Mouse (Mus musculus) liver, embryonic 12.5 days (tissue): Measurements from ENCODE around the gene Btbd9. TPM values are rescaled to one million over a fixed set of nuclear protein-coding genes. Genes with fewer than 3 reads are reported as not detected.

Experiments
- ATAC-seq: fragments of 200-750 bp; cut with Nextera tagmentation; 2 replicates; pipeline ENCODE4 v1.8.0; 2017; ENCODE audit warnings: moderate number of reproducible peaks, mild to moderate bottlenecking, moderate library complexity
- H3K27ac ChIP-seq: fragments of 300-500 bp; sonication (generic); 2 replicates; pipeline ENCODE4 v1.5.1; 2016; ENCODE audit warnings: mild to moderate bottlenecking
- H3K27me3 ChIP-seq: fragments of 300-500 bp; sonication (generic); replicated peaks from 2 replicates; pipeline ENCODE4 v1.6.1; 2016; ENCODE audit warnings: mild to moderate bottlenecking, moderate library complexity
- H3K36me3 ChIP-seq: fragments of 300-500 bp; sonication (generic); 2 replicates; pipeline ENCODE4 v1.6.1; 2016; ENCODE audit warnings: mild to moderate bottlenecking, moderate library complexity
- H3K4me1 ChIP-seq: fragments of 300-500 bp; sonication (generic); 2 replicates; pipeline ENCODE4 v1.6.1; 2016
- H3K4me2 ChIP-seq: fragments of 300-500 bp; sonication (generic); 2 replicates; pipeline ENCODE4 v1.6.1; 2016; ENCODE audit warnings: mild to moderate bottlenecking, moderate library complexity
- H3K4me3 ChIP-seq: fragments of 300-500 bp; sonication (generic); 2 replicates; pipeline ENCODE4 v1.5.1; 2016; ENCODE audit warnings: mild to moderate bottlenecking, moderate library complexity
- H3K9ac ChIP-seq: fragments of 300-500 bp; sonication (generic); 2 replicates; pipeline ENCODE4 v1.6.1; 2016; ENCODE audit warnings: mild to moderate bottlenecking, moderate library complexity
- H3K9me3 ChIP-seq: fragments of 300-500 bp; sonication (generic); replicated peaks from 2 replicates; pipeline ENCODE4 v1.6.1; 2016; ENCODE audit warnings: mild to moderate bottlenecking, moderate library complexity
- WGBS: fragments of 180-500 bp; shearing (Covaris S2); methylation state at CpG from one replicate; pipeline ENCODE4 v1.1.7; 2016; ENCODE audit not compliant: insufficient replicate concordance; 5-methylcytosine and 5-hydroxymethylcytosine counted together
- polyA plus RNA-seq: library from polyadenylated mRNA; unstranded; fragments of >200 nt; fragmentation: Nextera tagmentation; extraction: Ambion mirVana; gene quantifications from 2 replicates; pipeline ENCODE4 v1.2.1, GENCODE M21; 2016

Gene Btbd9
- polyA plus RNA-seq, 1 experiment from 2014 or later = 21.6 TPM

- 21% methylated on average over 8 of the region's 8 CpGs for WGBS
- Histone ChIP-seq H3K9me3 (no peaks in the 10 kb centered on the region), H3K36me3 (no peaks in the 10 kb centered on the region), H3K9ac (peak overlapping the region; percentile 17; the same call in 1 of the 2 replicates), H3K4me2 (peak overlapping the region; percentile 90), H3K4me3 (peak overlapping the region; percentile 84), H3K27ac (peak overlapping the region; percentile 39), H3K27me3 (no peaks in the 10 kb centered on the region), H3K4me1 (peaks cover 40% of the 10 kb centered on the region)
- ATAC-seq = no peak
Observed at GRCm38 (mm10) chr17:30574783-30575075, 1.6 kb downstream of the Btbd9 start.

- WGBS = 57% methylated on average over 8 of the region's 8 CpGs
- Histone ChIP-seq H3K4me3 (no peak overlapping the region; the same call in 1 of the 2 replicates), H3K9ac (peak overlapping the region; percentile 17; the same call in 1 of the 2 replicates), H3K36me3 (no peaks in the 10 kb centered on the region), H3K4me1 (peaks cover 44% of the 10 kb centered on the region), H3K4me2 (peak overlapping the region; percentile 90), H3K27ac (peak overlapping the region; percentile 39), H3K27me3 (no peaks in the 10 kb centered on the region), H3K9me3 (no peaks in the 10 kb centered on the region)
- no peak for ATAC-seq
Observed at GRCm38 (mm10) chr17:30573990-30574782, 2.1 kb downstream of the Btbd9 start.

GRCm38 (mm10) chr17:30570971-30571370, 5.3 kb downstream of the Btbd9 start:
- Histone ChIP-seq H3K9ac (no peak overlapping the region), H3K36me3 (no peaks in the 10 kb centered on the region), H3K9me3 (no peaks in the 10 kb centered on the region), H3K27me3 (no peaks in the 10 kb centered on the region), H3K4me3 (no peak overlapping the region), H3K27ac (no peak overlapping the region), H3K4me1 (peaks cover 43% of the 10 kb centered on the region), H3K4me2 (no peak overlapping the region)
- ATAC-seq = no peak
- WGBS = 57% methylated on average over 3 of the region's 3 CpGs

GRCm38 (mm10) chr17:30570173-30570572, 6.1 kb downstream of the Btbd9 start:
- Histone ChIP-seq H3K4me3 (no peak overlapping the region), H3K9me3 (no peaks in the 10 kb centered on the region), H3K4me1 (peaks cover 42% of the 10 kb centered on the region), H3K27ac (no peak overlapping the region), H3K4me2 (peak overlapping the region; percentile 22; the same call in 1 of the 2 replicates), H3K27me3 (no peaks in the 10 kb centered on the region), H3K36me3 (no peaks in the 10 kb centered on the region), H3K9ac (no peak overlapping the region)
- ATAC-seq = peak; percentile 63; the same call in 1 of the 2 replicates
- 40% methylated on average over 8 of the region's 8 CpGs for WGBS

- Histone ChIP-seq H3K4me2 (no peak overlapping the region), H3K9ac (no peak overlapping the region), H3K36me3 (no peaks in the 10 kb centered on the region), H3K4me1 (peaks cover 27% of the 10 kb centered on the region), H3K4me3 (no peak overlapping the region), H3K27me3 (no peaks in the 10 kb centered on the region), H3K9me3 (no peaks in the 10 kb centered on the region), H3K27ac (no peak overlapping the region)
- no peak for ATAC-seq
Observed at GRCm38 (mm10) chr17:30568473-30568872, 7.8 kb downstream of the Btbd9 start.

- no peaks in the 10 kb centered on the region for H3K36me3 ChIP-seq
- H3K4me2 ChIP-seq = no peak overlapping the region
- H3K4me3 ChIP-seq = no peak overlapping the region
- ATAC-seq = no peak
- peaks cover 16% of the 10 kb centered on the region for H3K4me1 ChIP-seq
- no peak overlapping the region for H3K27ac ChIP-seq
- H3K27me3 ChIP-seq = no peaks in the 10 kb centered on the region
- WGBS = 79% methylated on average over 7 of the region's 7 CpGs
- H3K9ac ChIP-seq = no peak overlapping the region
- no peaks in the 10 kb centered on the region for H3K9me3 ChIP-seq
Observed at GRCm38 (mm10) chr17:30564971-30565370, 11.3 kb downstream of the Btbd9 start.

- WGBS = 73% methylated on average over 3 of the region's 3 CpGs
Observed at GRCm38 (mm10) chr17:30564407-30564806, 11.9 kb downstream of the Btbd9 start.

GRCm38 (mm10) chr17:30563484-30564075, 12.7 kb downstream of the Btbd9 start:
- no peak overlapping the region for H3K4me3 ChIP-seq
- WGBS = 62% methylated on average over 6 of the region's 6 CpGs
- no peak for ATAC-seq

More at GRCm38 (mm10) chr17:30564407-30564806, 11.9 kb downstream of the Btbd9 start:
- no peak overlapping the region for H3K9ac ChIP-seq
- H3K27me3 ChIP-seq = no peaks in the 10 kb centered on the region
- no peak overlapping the region for H3K4me3 ChIP-seq
- no peaks in the 10 kb centered on the region for H3K9me3 ChIP-seq
- no peak overlapping the region for H3K27ac ChIP-seq
- no peak overlapping the region for H3K4me2 ChIP-seq
- ATAC-seq = no peak
- 0 out of 2 replicates have a peak, but pooled peaks cover 10% of the 10 kb centered on the region for H3K4me1 ChIP-seq
- no peaks in the 10 kb centered on the region for H3K36me3 ChIP-seq

GRCm38 (mm10) chr17:30562770-30563169, 13.5 kb downstream of the Btbd9 start:
- Histone ChIP-seq H3K4me2 (no peak overlapping the region), H3K4me1 (no peaks in the 10 kb centered on the region), H3K9me3 (no peaks in the 10 kb centered on the region), H3K27me3 (no peaks in the 10 kb centered on the region), H3K27ac (no peak overlapping the region), H3K9ac (no peak overlapping the region), H3K4me3 (no peak overlapping the region), H3K36me3 (no peaks in the 10 kb centered on the region)
- no peak for ATAC-seq
- WGBS = 71% methylated on average over 2 of the region's 2 CpGs

More at GRCm38 (mm10) chr17:30563484-30564075, 12.7 kb downstream of the Btbd9 start:
- no peak overlapping the region for H3K27ac ChIP-seq
- no peaks in the 10 kb centered on the region for H3K27me3 ChIP-seq
- H3K36me3 ChIP-seq = no peaks in the 10 kb centered on the region
- H3K4me2 ChIP-seq = no peak overlapping the region
- no peak overlapping the region for H3K9ac ChIP-seq
- 0 out of 2 replicates have a peak, but pooled peaks cover 6% of the 10 kb centered on the region for H3K4me1 ChIP-seq
- no peaks in the 10 kb centered on the region for H3K9me3 ChIP-seq

GRCm38 (mm10) chr17:30559536-30559935, 16.8 kb downstream of the Btbd9 start:
- H3K9ac ChIP-seq = no peak overlapping the region
- H3K4me2 ChIP-seq = no peak overlapping the region
- no peaks in the 10 kb centered on the region for H3K36me3 ChIP-seq
- H3K4me1 ChIP-seq = no peaks in the 10 kb centered on the region
- no peaks in the 10 kb centered on the region for H3K9me3 ChIP-seq
- WGBS = 19% methylated on average over 3 of the region's 3 CpGs
- H3K27me3 ChIP-seq = no peaks in the 10 kb centered on the region
- H3K4me3 ChIP-seq = no peak overlapping the region
- no peak for ATAC-seq
- no peak overlapping the region for H3K27ac ChIP-seq

GRCm38 (mm10) chr17:30558623-30559022, 17.7 kb downstream of the Btbd9 start:
- no peak for ATAC-seq
- Histone ChIP-seq H3K9me3 (no peaks in the 10 kb centered on the region), H3K9ac (no peak overlapping the region), H3K27ac (no peak overlapping the region), H3K27me3 (no peaks in the 10 kb centered on the region), H3K4me2 (no peak overlapping the region), H3K4me3 (no peak overlapping the region), H3K36me3 (no peaks in the 10 kb centered on the region), H3K4me1 (no peaks in the 10 kb centered on the region)
- 67% methylated on average over 2 of the region's 2 CpGs for WGBS

GRCm38 (mm10) chr17:30556512-30556911, 19.8 kb downstream of the Btbd9 start:
- no peak overlapping the region for H3K4me2 ChIP-seq
- H3K27me3 ChIP-seq = no peaks in the 10 kb centered on the region
- ATAC-seq = no peak
- no peaks in the 10 kb centered on the region for H3K4me1 ChIP-seq
- H3K9ac ChIP-seq = no peak overlapping the region
- 73% methylated on average over 3 of the region's 3 CpGs for WGBS
- no peaks in the 10 kb centered on the region for H3K36me3 ChIP-seq
- no peaks in the 10 kb centered on the region for H3K9me3 ChIP-seq
- no peak overlapping the region for H3K27ac ChIP-seq
- H3K4me3 ChIP-seq = no peak overlapping the region
